Mouse (Mus musculus): ENCODE data around the gene Fgfr2. TPM values are rescaled to one million over a fixed set of nuclear protein-coding genes. Genes with fewer than 3 reads are reported as not detected.
"Not testable (repeated sequence)": the region's sequence is repeated elsewhere in the genome, so short reads cannot be mapped to it uniquely, and the experiment has no call there.

Gene Fgfr2
- total and polyA plus RNA-seq, 2 experiments from 2014 or later: 12.1 to 32.6 TPM

GRCm38 (mm10) chr7:130403346-130403745 lies 2719.8 kb downstream of the Fgfr2 start:
- DNase-seq (ENCODE audit: low spot score): peak; percentile 17
- H3K27me3 ChIP-seq (ENCODE audit: insufficient read depth, low read length): no peaks in the 10 kb centered on the region
- 76% methylated on average over 2 of the region's 2 CpGs for WGBS

GRCm38 (mm10) chr7:130394697-130395096 lies 2728.5 kb downstream of the Fgfr2 start:
- 91% methylated on average over 2 of the region's 2 CpGs for WGBS
- no peak for TF ChIP-seq CTCF (IDR thresholded peaks at IDR 0.05)
- H3K4me1 ChIP-seq (ENCODE audit: insufficient read depth, low read length): no peaks in the 10 kb centered on the region
- no peak overlapping the region for H3K4me2 ChIP-seq (ENCODE audit: low read depth, low read length, poor library complexity, severe bottlenecking)
- ATAC-seq (ENCODE audit: low FRiP score) (no peak), DNase-seq (ENCODE audit: low spot score) (no peak)
- peaks cover 7% of the 10 kb centered on the region; the same call in 1 of the 2 replicates for H3K36me3 ChIP-seq (ENCODE audit: insufficient read depth, low read length)
- no peaks in the 10 kb centered on the region for H3K27me3 ChIP-seq (ENCODE audit: insufficient read depth, low read length)
- no peak overlapping the region for H3K4me3 ChIP-seq (ENCODE audit: low read depth, low read length)
- H3K9ac ChIP-seq (replicated peaks; ENCODE audit: low read length, poor library complexity, severe bottlenecking): no peak overlapping the region
- H3K9me3 ChIP-seq (ENCODE audit: low read length): no peaks in the 10 kb centered on the region
- H3K27ac ChIP-seq (ENCODE audit: low read depth, low read length): no peak overlapping the region

More at GRCm38 (mm10) chr7:130403346-130403745, 2719.8 kb downstream of the Fgfr2 start:
- Histone ChIP-seq H3K27ac (ENCODE audit: low read depth, low read length) (no peak overlapping the region), H3K9me3 (ENCODE audit: low read length) (no peaks in the 10 kb centered on the region), H3K4me1 (ENCODE audit: insufficient read depth, low read length) (no peaks in the 10 kb centered on the region), H3K4me2 (ENCODE audit: low read depth, low read length, poor library complexity, severe bottlenecking) (no peak overlapping the region), H3K36me3 (ENCODE audit: insufficient read depth, low read length) (no peaks in the 10 kb centered on the region), H3K4me3 (ENCODE audit: low read depth, low read length) (no peak overlapping the region), H3K9ac (replicated peaks; ENCODE audit: low read length, poor library complexity, severe bottlenecking) (no peak overlapping the region)
- TF ChIP-seq CTCF (IDR thresholded peaks at IDR 0.05): no peak
- no peak for ATAC-seq (ENCODE audit: low FRiP score)

GRCm38 (mm10) chr7:130390060-130390459 lies 2733.1 kb downstream of the Fgfr2 start:
- not testable (repeated sequence) for H3K9me3 ChIP-seq (ENCODE audit: low read length); ATAC-seq (ENCODE audit: low FRiP score); H3K27me3 ChIP-seq (ENCODE audit: insufficient read depth, low read length); H3K27ac ChIP-seq (ENCODE audit: low read depth, low read length); H3K4me2 ChIP-seq (ENCODE audit: low read depth, low read length, poor library complexity, severe bottlenecking); H3K4me3 ChIP-seq (ENCODE audit: low read depth, low read length); H3K4me1 ChIP-seq (ENCODE audit: insufficient read depth, low read length); DNase-seq (ENCODE audit: low spot score); H3K9ac ChIP-seq (replicated peaks; ENCODE audit: low read length, poor library complexity, severe bottlenecking); H3K36me3 ChIP-seq (ENCODE audit: insufficient read depth, low read length)
- WGBS: 100% methylated on average over 1 of the region's 1 CpGs

- no peak for DNase-seq (ENCODE audit: low spot score)
These were observed 2736.8 kb downstream of the Fgfr2 start for GRCm38 (mm10) chr7:130386308-130386707.

GRCm38 (mm10) chr7:130385732-130386294 lies 2737.3 kb downstream of the Fgfr2 start:
- no peaks in the 10 kb centered on the region for H3K9me3 ChIP-seq (ENCODE audit: low read length)
- no peaks in the 10 kb centered on the region for H3K4me1 ChIP-seq (ENCODE audit: insufficient read depth, low read length)
- H3K9ac ChIP-seq (replicated peaks; ENCODE audit: low read length, poor library complexity, severe bottlenecking): no peak overlapping the region
- no peak overlapping the region for H3K4me2 ChIP-seq (ENCODE audit: low read depth, low read length, poor library complexity, severe bottlenecking)
- DNase-seq (ENCODE audit: low spot score): peak; percentile 31
- TF ChIP-seq CTCF (IDR thresholded peaks at IDR 0.05): no peak
- H3K27ac ChIP-seq (ENCODE audit: low read depth, low read length): no peak overlapping the region
- ATAC-seq (ENCODE audit: low FRiP score): no peak
- no peak overlapping the region for H3K4me3 ChIP-seq (ENCODE audit: low read depth, low read length)
- H3K36me3 ChIP-seq (ENCODE audit: insufficient read depth, low read length): no peaks in the 10 kb centered on the region
- WGBS: 32% methylated on average over 8 of the region's 8 CpGs
- H3K27me3 ChIP-seq (ENCODE audit: insufficient read depth, low read length): no peaks in the 10 kb centered on the region

More at GRCm38 (mm10) chr7:130386308-130386707, 2736.8 kb downstream of the Fgfr2 start:
- no peaks in the 10 kb centered on the region for H3K27me3 ChIP-seq (ENCODE audit: insufficient read depth, low read length)
- no peak for ATAC-seq (ENCODE audit: low FRiP score)
- no peaks in the 10 kb centered on the region for H3K4me1 ChIP-seq (ENCODE audit: insufficient read depth, low read length)
- H3K9ac ChIP-seq (replicated peaks; ENCODE audit: low read length, poor library complexity, severe bottlenecking): no peak overlapping the region
- no peaks in the 10 kb centered on the region for H3K9me3 ChIP-seq (ENCODE audit: low read length)
- TF ChIP-seq CTCF (IDR thresholded peaks at IDR 0.05): no peak
- H3K36me3 ChIP-seq (ENCODE audit: insufficient read depth, low read length): no peaks in the 10 kb centered on the region
- H3K27ac ChIP-seq (ENCODE audit: low read depth, low read length): no peak overlapping the region
- WGBS: 23% methylated on average over 3 of the region's 3 CpGs
- no peak overlapping the region for H3K4me2 ChIP-seq (ENCODE audit: low read depth, low read length, poor library complexity, severe bottlenecking)
- H3K4me3 ChIP-seq (ENCODE audit: low read depth, low read length): no peak overlapping the region

GRCm38 (mm10) chr7:130382126-130382525 lies 2741.0 kb downstream of the Fgfr2 start:
- Histone ChIP-seq H3K4me2 (ENCODE audit: low read depth, low read length, poor library complexity, severe bottlenecking) (no peak overlapping the region), H3K4me1 (ENCODE audit: insufficient read depth, low read length) (no peaks in the 10 kb centered on the region), H3K36me3 (ENCODE audit: insufficient read depth, low read length) (no peaks in the 10 kb centered on the region), H3K4me3 (ENCODE audit: low read depth, low read length) (no peak overlapping the region), H3K9me3 (ENCODE audit: low read length) (no peaks in the 10 kb centered on the region), H3K9ac (replicated peaks; ENCODE audit: low read length, poor library complexity, severe bottlenecking) (no peak overlapping the region), H3K27me3 (ENCODE audit: insufficient read depth, low read length) (no peaks in the 10 kb centered on the region), H3K27ac (ENCODE audit: low read depth, low read length) (no peak overlapping the region)
- TF ChIP-seq CTCF (IDR thresholded peaks at IDR 0.05): peak; percentile 48
- DNase-seq (ENCODE audit: low spot score): peak; percentile 25
- no peak for ATAC-seq (ENCODE audit: low FRiP score)
- 85% methylated on average over 13 of the region's 13 CpGs for WGBS

Measured in midbrain, postnatal 0 days (tissue).